Mouse (Mus musculus): ENCODE data around the gene Hsf5.

DNA sequence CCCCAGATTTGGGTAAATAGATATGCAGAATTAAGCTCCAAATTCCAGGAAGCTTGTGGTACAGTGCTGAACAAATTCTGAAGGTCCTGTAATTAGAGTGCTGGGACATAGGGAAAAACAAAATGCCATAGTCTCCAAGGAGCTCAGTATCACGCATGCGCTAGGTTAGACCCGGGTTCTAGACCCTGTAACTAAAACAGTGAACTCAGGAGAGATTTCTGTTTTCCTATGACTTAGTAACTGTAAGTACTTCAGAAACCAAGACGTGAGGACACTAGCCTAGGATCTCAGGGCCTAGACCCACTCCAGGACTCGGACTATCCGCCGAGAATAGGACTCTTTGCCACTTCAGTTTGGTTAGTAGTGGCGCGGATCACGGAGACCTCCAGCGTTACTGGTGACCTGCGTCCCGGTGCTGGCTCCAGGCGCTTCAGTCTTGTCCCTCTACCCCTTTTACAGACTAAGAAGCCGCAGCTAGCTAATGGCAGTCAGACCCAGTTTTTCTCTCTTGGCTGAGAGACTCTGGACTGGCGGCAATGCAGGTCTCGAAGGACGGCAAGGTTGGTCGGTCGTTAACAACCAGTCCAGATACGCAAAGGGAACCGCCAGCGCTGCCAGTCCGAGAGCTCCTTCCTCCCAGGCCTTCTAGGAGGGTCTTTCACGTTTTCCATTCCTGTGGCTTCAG lies 26.0 kb upstream of the Hsf5 start:
- no peak for TF ChIP-seq CTCF (IDR thresholded peaks at IDR 0.05; ENCODE audit: low read depth, low read length)
- no peak for TF ChIP-seq POLR2A (IDR thresholded peaks at IDR 0.05; ENCODE audit: extremely low read depth, insufficient read depth, low read length)

Measured in liver, adult 2 months (tissue).